Mouse (Mus musculus) midbrain, postnatal 0 days (tissue): Measurements from ENCODE around the gene Gpx3. TPM values are rescaled to one million over a fixed set of nuclear protein-coding genes. Genes with fewer than 3 reads are reported as not detected.

Experiments used
- ATAC-seq: fragments of 200-750 bp; cut with Nextera tagmentation; 2 replicates; pipeline ENCODE4 v1.8.0; 2017; ENCODE audit warnings: moderate number of reproducible peaks, mild to moderate bottlenecking, moderate TSS enrichment, moderate library complexity; ENCODE audit not compliant: low FRiP score
- DNase-seq: peaks from one replicate; pipeline ENCODE4 v3.0.0-alpha.2; 2015; ENCODE audit warnings: low spot score
- H3K27ac ChIP-seq: fragments of 300-500 bp; sonication (generic); 2 replicates; pipeline ENCODE4 v1.5.1; 2014; ENCODE audit warnings: low read depth, mild to moderate bottlenecking, low read length, mixed read lengths
- H3K27me3 ChIP-seq: fragments of 300-500 bp; sonication (generic); 2 replicates; pipeline ENCODE4 v1.6.1; 2014; ENCODE audit warnings: low read length, control low read depth, mixed read lengths; ENCODE audit not compliant: insufficient read depth
- H3K36me3 ChIP-seq: fragments of 300-500 bp; sonication (generic); 2 replicates; pipeline ENCODE4 v1.6.1; 2014; ENCODE audit warnings: low read length, control low read depth, mixed read lengths; ENCODE audit not compliant: insufficient read depth
- H3K4me1 ChIP-seq: fragments of 300-500 bp; sonication (generic); 2 replicates; pipeline ENCODE4 v1.6.1; 2014; ENCODE audit warnings: mild to moderate bottlenecking, control low read depth, antibody characterized with exemption, low read length, mixed read lengths; ENCODE audit not compliant: insufficient read depth
- H3K4me2 ChIP-seq: fragments of 300-500 bp; sonication (generic); 2 replicates; pipeline ENCODE4 v1.6.1; 2014; ENCODE audit warnings: low read depth, mild to moderate bottlenecking, low read length, mixed read lengths; ENCODE audit not compliant: poor library complexity, severe bottlenecking
- H3K4me3 ChIP-seq: fragments of 300-500 bp; sonication (generic); 2 replicates; pipeline ENCODE4 v1.5.1; 2014; ENCODE audit warnings: low read depth, mild to moderate bottlenecking, low read length, moderate library complexity
- H3K9ac ChIP-seq: fragments of 300-500 bp; sonication (generic); replicated peaks from 2 replicates; pipeline ENCODE4 v1.6.1; 2014; ENCODE audit warnings: mild to moderate bottlenecking, low read length, moderate library complexity, mixed read lengths; ENCODE audit not compliant: poor library complexity, severe bottlenecking
- H3K9me3 ChIP-seq: fragments of 300-500 bp; sonication (generic); 2 replicates; pipeline ENCODE4 v1.6.1; 2016; ENCODE audit warnings: low read length, control low read depth
- CTCF ChIP-seq: IDR thresholded peaks from 2 replicates; pipeline ENCODE4 v1.5.1; 2016; ENCODE audit warnings: antibody characterized with exemption, mild to moderate bottlenecking
- WGBS: fragments of 180-500 bp; shearing (Covaris S2); extraction: QIAGEN DNeasy Blood & Tissue Kit; methylation state at CpG from one replicate; pipeline ENCODE4 v1.1.7; 2014; 5-methylcytosine and 5-hydroxymethylcytosine counted together
- polyA plus RNA-seq: library from polyadenylated mRNA; unstranded; fragments of >200 nt; fragmentation: Nextera tagmentation; extraction: Ambion mirVana; gene quantifications from 2 replicates; pipeline ENCODE4 v1.2.1, GENCODE M21; 2015
- total RNA-seq: library from RNA; depleted of rRNA; stranded (reverse); fragments of >200 nt; gene quantifications from 2 replicates; pipeline ENCODE4 v1.2.3, GENCODE M21; 2014

Gpx3 gene
- total and polyA plus RNA-seq, 2 experiments from 2014 or later: 23.1 to 70.3 TPM

DNA sequence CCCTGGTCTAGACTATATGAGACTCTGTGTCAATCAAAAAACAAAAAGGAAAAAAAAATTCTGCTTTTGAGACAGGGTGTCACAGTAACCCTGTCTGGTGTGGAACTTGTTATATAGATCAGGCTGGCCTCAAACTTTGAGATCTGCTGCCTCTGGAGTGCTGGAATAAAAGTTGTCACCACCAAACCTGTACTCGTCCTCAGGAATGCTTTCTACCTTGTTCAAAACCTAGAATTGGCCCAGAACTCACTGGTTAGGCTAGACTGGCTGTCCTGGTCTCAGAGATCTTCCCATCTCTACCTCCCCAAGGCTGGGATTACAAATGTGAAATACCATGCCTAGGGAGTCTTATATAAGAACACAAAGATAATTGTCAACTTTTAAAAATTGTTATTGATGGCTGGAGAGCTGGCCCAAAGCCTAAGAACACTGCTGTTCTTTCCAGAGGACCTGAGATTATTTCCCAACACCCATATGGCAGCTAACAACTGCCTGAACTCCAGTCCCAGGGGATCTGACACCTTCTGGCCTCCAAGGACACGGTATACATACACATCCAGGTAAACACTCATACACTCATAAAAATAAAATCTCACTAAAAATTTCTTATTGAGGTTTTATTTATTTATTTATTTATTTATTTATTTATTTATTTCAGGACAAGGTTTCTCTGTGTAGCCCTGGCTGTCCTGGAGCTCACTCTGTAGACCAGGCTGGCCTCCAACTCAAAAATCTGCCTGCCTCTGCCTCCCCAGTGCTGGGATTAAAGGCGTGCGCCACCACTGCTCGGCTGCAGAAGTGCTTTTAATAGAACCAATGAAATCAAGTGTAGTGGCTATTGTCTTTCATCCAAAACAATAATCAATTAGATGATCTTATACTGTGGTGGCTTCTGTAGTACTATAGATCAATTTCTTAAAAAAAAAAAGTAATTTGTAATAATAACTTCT, 40.5 kb upstream of the Gpx3 start:
- no peaks in the 10 kb centered on the region for H3K9me3 ChIP-seq
- 91% methylated on average over 5 of the region's 5 CpGs for WGBS
- no peaks in the 10 kb centered on the region for H3K27me3 ChIP-seq
- H3K4me2 ChIP-seq: no peak overlapping the region
- no peak overlapping the region for H3K9ac ChIP-seq
- no peaks in the 10 kb centered on the region for H3K36me3 ChIP-seq
- no peak overlapping the region for H3K4me3 ChIP-seq
- no peak for DNase-seq
- H3K27ac ChIP-seq: 0 out of 2 replicates have a peak overlapping the region, but pooled peaks have one; percentile 85
- 0 out of 2 replicates have a peak, but pooled peaks cover 3% of the 10 kb centered on the region for H3K4me1 ChIP-seq
- no peak for TF ChIP-seq CTCF
- no peak for ATAC-seq

- H3K4me1 ChIP-seq: 0 out of 2 replicates have a peak, but pooled peaks cover 5% of the 10 kb centered on the region
- H3K9me3 ChIP-seq: no peaks in the 10 kb centered on the region
- no peak for ATAC-seq
- no peaks in the 10 kb centered on the region for H3K36me3 ChIP-seq
- WGBS: 42% methylated on average over 10 of the region's 10 CpGs
- no peak overlapping the region for H3K4me2 ChIP-seq
- H3K4me3 ChIP-seq: no peak overlapping the region
- peak; percentile 88 for TF ChIP-seq CTCF
- H3K9ac ChIP-seq: no peak overlapping the region
- no peaks in the 10 kb centered on the region for H3K27me3 ChIP-seq
- H3K27ac ChIP-seq: no peak overlapping the region
- peak; percentile 82 for DNase-seq
These were observed 39.4 kb upstream of the Gpx3 start for GRCm38 (mm10) chr11:54862621-54863520.

DNA sequence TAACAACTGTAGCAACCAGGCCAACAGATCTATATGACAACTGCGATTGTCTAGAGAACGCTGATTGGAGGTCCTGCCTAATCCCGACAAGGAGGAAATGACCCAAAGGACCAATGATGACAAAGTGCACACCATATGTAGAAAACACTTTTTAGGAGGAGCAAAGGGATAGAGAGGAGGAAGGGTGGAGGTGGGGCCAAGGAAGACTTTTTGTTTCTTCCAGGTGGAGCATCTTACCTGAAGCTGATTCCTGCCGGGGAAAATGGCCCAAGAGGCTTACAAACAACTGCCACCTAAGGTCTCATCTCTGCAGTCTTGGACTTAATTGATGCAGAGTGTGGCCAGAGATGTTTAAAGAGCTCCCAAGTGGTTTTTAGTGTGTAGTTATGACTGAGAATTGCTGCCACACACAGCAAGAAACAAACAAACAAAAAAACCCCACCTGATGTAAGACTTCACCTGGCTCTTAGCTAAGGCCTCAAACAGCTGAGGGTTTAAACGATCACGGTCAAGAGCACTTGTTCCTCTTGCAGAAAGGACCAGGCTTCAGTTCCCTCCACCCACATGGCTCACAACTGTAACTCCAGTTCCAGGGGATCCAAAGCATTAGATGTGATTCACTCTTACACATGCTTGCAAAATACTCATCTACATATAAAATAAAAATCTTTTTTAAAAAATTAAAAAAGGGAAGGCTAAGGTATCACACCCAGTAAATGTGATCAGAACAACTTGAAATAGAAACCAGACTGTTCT, 36.7 kb upstream of the Gpx3 start:
- peak overlapping the region; percentile 98 for H3K9ac ChIP-seq
- no peak for DNase-seq
- peaks cover 4% of the 10 kb centered on the region for H3K36me3 ChIP-seq
- H3K27ac ChIP-seq: peak overlapping the region; percentile 89
- peak overlapping the region; percentile 53 for H3K4me2 ChIP-seq
- no peaks in the 10 kb centered on the region for H3K9me3 ChIP-seq
- ATAC-seq: no peak
- WGBS: 75% methylated on average over 6 of the region's 6 CpGs
- H3K27me3 ChIP-seq: no peaks in the 10 kb centered on the region
- no peak for TF ChIP-seq CTCF
- H3K4me3 ChIP-seq: peak overlapping the region; percentile 92
- H3K4me1 ChIP-seq: peaks cover 8% of the 10 kb centered on the region; the same call in 1 of the 2 replicates

DNA sequence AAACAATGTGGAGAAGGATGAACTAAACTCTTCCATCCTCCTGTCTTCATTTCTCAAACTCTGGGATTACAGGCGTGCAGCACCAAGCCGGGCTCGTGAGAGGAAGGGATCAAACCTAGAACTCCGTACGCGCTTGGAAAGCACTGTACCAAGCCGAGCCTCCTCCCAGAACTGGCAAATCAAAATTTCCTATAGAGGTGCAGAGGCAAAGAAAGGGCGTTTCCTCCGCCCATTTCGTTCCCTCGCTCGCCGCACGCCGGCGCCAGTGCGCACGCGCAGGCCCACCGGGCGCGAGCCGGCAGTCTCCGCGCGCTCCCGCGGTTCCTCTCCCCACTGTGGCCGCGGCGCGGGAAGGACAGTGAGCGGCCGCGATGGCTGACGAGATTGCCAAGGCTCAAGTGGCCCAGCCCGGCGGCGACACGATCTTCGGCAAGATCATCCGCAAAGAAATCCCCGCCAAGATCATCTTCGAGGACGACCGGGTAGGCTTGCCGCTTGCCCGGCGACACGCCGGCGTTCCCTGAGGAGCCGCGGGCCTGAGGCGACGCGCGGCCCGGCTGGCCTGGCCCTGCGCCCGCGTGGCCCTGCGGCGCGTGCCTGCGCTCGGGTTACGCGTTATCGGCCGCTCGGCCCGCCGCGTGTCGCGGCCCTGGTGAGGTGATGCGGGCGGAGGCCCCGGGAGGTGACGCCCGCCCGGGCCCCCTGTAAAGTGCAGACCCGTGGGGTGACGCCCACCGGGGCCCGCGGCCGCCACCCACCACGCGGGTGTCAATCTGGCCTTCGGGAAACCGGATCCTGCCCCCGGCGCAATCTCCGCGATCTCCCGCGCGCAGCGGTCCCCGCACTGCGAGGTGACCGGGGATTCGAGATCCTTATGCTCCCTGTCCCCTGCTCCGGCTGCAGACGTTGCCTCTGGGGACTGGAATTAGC, 35.9 kb upstream of the Gpx3 start, which contains the start of gene Hint1:
TSS of gene Hint1 (plus strand) at position 265 of the 930 bp plus-strand sequence.
- peak within 1 kb of the TSS; percentile 98 for H3K9ac ChIP-seq
- DNase-seq (peak; percentile 95), ATAC-seq (peak; percentile 84)
- peak within 1 kb of the TSS; percentile 89 for H3K27ac ChIP-seq
- H3K4me2 ChIP-seq: peak within 1 kb of the TSS; percentile 53
- H3K36me3 ChIP-seq: peaks cover 10% of the 10 kb centered on the region
- WGBS: under 1% methylated on average over 94 of the region's 107 CpGs
- H3K9me3 ChIP-seq: no peaks in the 10 kb centered on the region
- H3K4me1 ChIP-seq: peaks cover 8% of the 10 kb centered on the region; the same call in 1 of the 2 replicates
- peak; percentile 44 for TF ChIP-seq CTCF
- no peaks in the 10 kb centered on the region for H3K27me3 ChIP-seq
- H3K4me3 ChIP-seq: peak within 1 kb of the TSS; percentile 92
